Mouse (Mus musculus) lung, embryonic 16.5 days (tissue): ENCODE results near the gene Scamp5. TPM values are rescaled to one million over a fixed set of nuclear protein-coding genes. Genes with fewer than 3 reads are reported as not detected.
A peak's percentile ranks its signal among the peaks of the same experiment; 100 is the strongest.

ENCODE experiments used
- ATAC-seq: fragments of 200-750 bp; cut with Nextera tagmentation; 2 replicates; pipeline ENCODE4 v1.8.0; 2017; ENCODE audit warnings: low read depth, mild to moderate bottlenecking, moderate library complexity
- H3K27ac ChIP-seq: fragments of 300-500 bp; sonication (generic); 2 replicates; pipeline ENCODE4 v1.5.1; 2014; ENCODE audit warnings: mild to moderate bottlenecking, control low read depth, low read length
- H3K27me3 ChIP-seq: fragments of 300-500 bp; sonication (generic); 2 replicates; pipeline ENCODE4 v1.6.1; 2014; ENCODE audit warnings: low read depth, low read length, mixed read lengths; ENCODE audit not compliant: control insufficient read depth, insufficient read depth
- H3K36me3 ChIP-seq: fragments of 300-500 bp; sonication (generic); 2 replicates; pipeline ENCODE4 v1.6.1; 2014; ENCODE audit warnings: low read length; ENCODE audit not compliant: control insufficient read depth, insufficient read depth
- H3K4me1 ChIP-seq: fragments of 300-500 bp; sonication (generic); replicated peaks from 2 replicates; pipeline ENCODE4 v1.6.1; 2014; ENCODE audit warnings: low read length, mixed read lengths; ENCODE audit not compliant: control insufficient read depth, insufficient read depth
- H3K4me2 ChIP-seq: fragments of 300-500 bp; sonication (generic); 2 replicates; pipeline ENCODE4 v1.6.1; 2014; ENCODE audit warnings: low read depth, low read length, control low read depth
- H3K4me3 ChIP-seq: fragments of 300-500 bp; sonication (generic); 2 replicates; pipeline ENCODE4 v1.5.1; 2014; ENCODE audit warnings: mild to moderate bottlenecking, low read length, control low read depth
- H3K9ac ChIP-seq: fragments of 300-500 bp; sonication (generic); 2 replicates; pipeline ENCODE4 v1.6.1; 2014; ENCODE audit warnings: low read length, control low read depth
- H3K9me3 ChIP-seq: fragments of 300-500 bp; sonication (generic); 2 replicates; pipeline ENCODE4 v1.6.1; 2016; ENCODE audit warnings: low read length; ENCODE audit not compliant: control insufficient read depth
- WGBS: fragments of 180-500 bp; shearing (Covaris S2); extraction: QIAGEN DNeasy Blood & Tissue Kit; methylation state at CpG from one replicate; pipeline ENCODE4 v1.1.7; 2014; 5-methylcytosine and 5-hydroxymethylcytosine counted together
- polyA plus RNA-seq: library from polyadenylated mRNA; unstranded; fragments of >200 nt; fragmentation: Nextera tagmentation; extraction: Ambion mirVana; gene quantifications from 2 replicates; pipeline ENCODE4 v1.2.1, GENCODE M21; 2015

The Scamp5 gene
- polyA plus RNA-seq, 1 experiment from 2014 or later = 7.0 TPM

- H3K4me2 ChIP-seq = no peak overlapping the region
- 62% methylated on average over 6 of the region's 6 CpGs for WGBS
- ATAC-seq = no peak
- H3K27ac ChIP-seq = no peak overlapping the region
- H3K27me3 ChIP-seq = no peaks in the 10 kb centered on the region
- H3K36me3 ChIP-seq = no peaks in the 10 kb centered on the region
- H3K9me3 ChIP-seq = no peaks in the 10 kb centered on the region
- no peak overlapping the region for H3K9ac ChIP-seq
- no peak overlapping the region for H3K4me3 ChIP-seq
- peaks cover 33% of the 10 kb centered on the region for H3K4me1 ChIP-seq
Observed at GRCm38 (mm10) chr9:57424066-57424465, 43.8 kb downstream of the Scamp5 start.

- no peaks in the 10 kb centered on the region for H3K36me3 ChIP-seq
- no peak overlapping the region for H3K9ac ChIP-seq
- peaks cover 29% of the 10 kb centered on the region for H3K4me1 ChIP-seq
- H3K4me3 ChIP-seq = no peak overlapping the region
- no peak overlapping the region for H3K4me2 ChIP-seq
- no peaks in the 10 kb centered on the region for H3K9me3 ChIP-seq
- WGBS = 25% methylated on average over 5 of the region's 5 CpGs
- peak overlapping the region; percentile 97 for H3K27ac ChIP-seq
- H3K27me3 ChIP-seq = no peaks in the 10 kb centered on the region
- ATAC-seq = no peak
Observed at GRCm38 (mm10) chr9:57421688-57422111, 46.2 kb downstream of the Scamp5 start.

GRCm38 (mm10) chr9:57421121-57421571 lies 46.7 kb downstream of the Scamp5 start:
- 0 out of 2 replicates have a peak overlapping the region, but pooled peaks have one; percentile 34 for H3K4me2 ChIP-seq
- H3K36me3 ChIP-seq = no peaks in the 10 kb centered on the region
- H3K27me3 ChIP-seq = no peaks in the 10 kb centered on the region
- ATAC-seq = no peak; the same call in 1 of the 2 replicates
- no peaks in the 10 kb centered on the region for H3K9me3 ChIP-seq
- WGBS = 5% methylated on average over 9 of the region's 9 CpGs
- peak overlapping the region; percentile 97 for H3K27ac ChIP-seq
- no peak overlapping the region for H3K4me3 ChIP-seq
- H3K9ac ChIP-seq = 0 out of 2 replicates have a peak overlapping the region, but pooled peaks have one; percentile 35
- H3K4me1 ChIP-seq = peaks cover 29% of the 10 kb centered on the region

DNA sequence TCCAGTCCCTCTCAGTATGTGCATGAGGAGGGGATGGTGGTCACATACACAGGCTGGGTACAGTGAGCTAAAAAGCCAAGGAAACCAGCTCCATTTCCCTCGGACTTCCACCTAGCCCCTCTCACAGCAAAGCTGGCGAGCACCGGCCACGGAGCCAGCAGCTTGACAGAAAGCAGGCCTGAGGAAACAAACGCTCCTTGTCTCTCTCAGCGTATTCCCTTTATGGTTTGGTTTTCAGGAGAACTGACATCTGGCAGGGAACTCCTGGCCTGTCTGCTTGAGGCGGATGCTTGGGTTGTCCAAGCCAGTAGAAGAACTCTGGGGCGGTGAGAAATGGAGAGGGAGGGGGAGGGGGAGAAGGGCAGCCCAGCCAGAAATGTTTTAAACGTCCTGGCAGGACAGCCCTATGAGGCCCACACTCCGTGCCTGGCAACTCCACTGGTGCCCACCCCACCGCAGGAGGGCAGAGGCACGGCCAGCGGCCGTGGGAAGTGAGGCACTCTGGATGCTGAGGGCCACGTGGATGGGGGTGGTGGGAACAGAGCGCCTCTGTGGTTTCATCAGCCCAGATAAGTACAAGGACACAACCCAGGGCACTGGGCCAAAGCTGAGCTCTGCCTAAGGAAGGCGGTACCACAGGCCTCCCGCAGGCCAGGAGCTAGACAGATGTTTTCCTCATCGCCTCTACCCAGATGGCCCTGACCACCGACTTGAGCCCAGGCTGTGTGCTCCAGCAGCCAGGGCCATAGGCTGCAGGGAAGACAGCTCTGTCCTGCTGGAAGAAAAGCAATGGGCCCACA lies 47.3 kb downstream of the Scamp5 start:
- Histone ChIP-seq H3K36me3 (no peaks in the 10 kb centered on the region), H3K27me3 (no peaks in the 10 kb centered on the region), H3K4me1 (peaks cover 29% of the 10 kb centered on the region), H3K4me2 (peak overlapping the region; percentile 46; the same call in 1 of the 2 replicates), H3K9ac (peak overlapping the region; percentile 42), H3K27ac (peak overlapping the region; percentile 97), H3K4me3 (no peak overlapping the region), H3K9me3 (no peaks in the 10 kb centered on the region)
- WGBS = 12% methylated on average over 20 of the region's 20 CpGs
- ATAC-seq = peak; percentile 97

GRCm38 (mm10) chr9:57419521-57420267 lies 48.2 kb downstream of the Scamp5 start:
- peak overlapping the region; percentile 42 for H3K9ac ChIP-seq
- WGBS = 73% methylated on average over 16 of the region's 16 CpGs
- H3K4me1 ChIP-seq = peaks cover 29% of the 10 kb centered on the region
- H3K27ac ChIP-seq = peak overlapping the region; percentile 97
- no peaks in the 10 kb centered on the region for H3K9me3 ChIP-seq
- H3K4me3 ChIP-seq = no peak overlapping the region
- H3K27me3 ChIP-seq = no peaks in the 10 kb centered on the region
- ATAC-seq = no peak
- peak overlapping the region; percentile 46; the same call in 1 of the 2 replicates for H3K4me2 ChIP-seq
- no peaks in the 10 kb centered on the region for H3K36me3 ChIP-seq

DNA sequence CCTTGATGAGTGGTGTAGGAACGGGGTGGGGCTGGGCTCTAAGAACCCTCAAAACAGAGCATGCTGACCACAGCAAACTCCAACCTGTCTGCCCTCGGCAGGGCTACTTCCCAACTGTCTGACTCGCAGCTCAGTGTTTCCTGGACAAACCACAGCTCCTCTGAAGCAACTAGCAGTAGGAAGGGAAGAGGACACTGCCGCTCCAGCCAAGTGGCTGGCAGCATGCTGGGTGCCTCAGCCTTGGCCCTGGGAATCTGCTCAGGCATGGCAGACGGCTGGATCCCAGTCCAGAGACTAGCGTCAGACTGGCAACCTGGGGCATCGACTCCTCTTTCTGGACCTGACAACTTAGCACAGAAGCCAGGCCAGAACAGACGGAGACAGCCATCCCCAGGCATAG lies 50.5 kb downstream of the Scamp5 start:
- H3K4me3 ChIP-seq = no peak overlapping the region
- H3K27me3 ChIP-seq = no peaks in the 10 kb centered on the region
- no peaks in the 10 kb centered on the region; the same call in 1 of the 2 replicates for H3K36me3 ChIP-seq
- no peak overlapping the region for H3K27ac ChIP-seq
- WGBS = 68% methylated on average over 8 of the region's 8 CpGs
- H3K4me1 ChIP-seq = peaks cover 29% of the 10 kb centered on the region
- no peak overlapping the region for H3K9ac ChIP-seq
- no peaks in the 10 kb centered on the region for H3K9me3 ChIP-seq
- H3K4me2 ChIP-seq = no peak overlapping the region
- no peak for ATAC-seq

GRCm38 (mm10) chr9:57407120-57407905 lies 60.5 kb downstream of the Scamp5 start:
- WGBS = 84% methylated on average over 9 of the region's 9 CpGs
- H3K27ac ChIP-seq = no peak overlapping the region
- ATAC-seq = no peak
- no peaks in the 10 kb centered on the region for H3K36me3 ChIP-seq
- no peak overlapping the region for H3K9ac ChIP-seq
- H3K9me3 ChIP-seq = no peaks in the 10 kb centered on the region
- H3K4me1 ChIP-seq = no peaks in the 10 kb centered on the region
- no peak overlapping the region for H3K4me3 ChIP-seq
- no peak overlapping the region for H3K4me2 ChIP-seq
- no peaks in the 10 kb centered on the region for H3K27me3 ChIP-seq

DNA sequence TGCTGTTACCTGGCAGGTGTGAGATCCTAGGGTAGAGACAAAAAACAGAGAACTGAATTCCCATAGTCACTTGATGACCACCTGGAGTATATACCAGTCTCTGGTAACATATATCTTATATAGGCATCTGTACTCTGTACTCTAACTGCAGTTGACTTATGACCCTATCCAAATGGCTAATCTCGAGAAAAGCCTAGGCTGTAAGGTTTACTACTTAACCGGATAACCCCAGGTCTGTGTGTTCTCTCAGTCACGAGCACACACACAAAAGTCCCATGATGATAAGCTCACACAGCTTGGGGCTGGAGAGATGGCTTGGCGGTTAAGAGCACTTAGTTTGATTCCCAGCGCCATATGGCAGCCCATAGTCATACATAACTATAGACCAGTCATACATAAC lies 61.5 kb downstream of the Scamp5 start:
- no peak overlapping the region for H3K27ac ChIP-seq
- WGBS = 93% methylated on average over 5 of the region's 5 CpGs
- no peaks in the 10 kb centered on the region for H3K27me3 ChIP-seq
- H3K4me3 ChIP-seq = no peak overlapping the region
- no peaks in the 10 kb centered on the region for H3K9me3 ChIP-seq
- no peak overlapping the region for H3K4me2 ChIP-seq
- no peak overlapping the region for H3K9ac ChIP-seq
- no peaks in the 10 kb centered on the region for H3K4me1 ChIP-seq
- H3K36me3 ChIP-seq = no peaks in the 10 kb centered on the region
- no peak for ATAC-seq
